ENCODE assay signal across 9 mouse cellular contexts in genomic region chr4:128839811-128840738, GRCm38 (mm10). TPM values are rescaled to one million over a fixed set of nuclear protein-coding genes. Genes with fewer than 3 reads are reported as not detected.
A peak's percentile ranks its signal among the peaks of the same experiment; 100 is the strongest.
DNase-seq lines count a peak whose midpoint lies in the region; ATAC-seq lines count a peak whose summit lies in the region.
"Had no signal": no experiment of that assay in that cellular context is flagged by ENCODE, and none has a peak within 500 bp of the region (broad histone marks: within the 10 kb centered on the region; RNA-seq: fewer than 3 reads in every experiment).

No protein-coding gene starts in this region.

- H3K4me1 ChIP-seq in forebrain, embryonic 11.5 days (replicated peaks; ENCODE audit: control insufficient read depth, insufficient read depth, low read length), result no peaks in the 10 kb centered on the region
- peaks cover 45% of the 10 kb centered on the region for H3K4me1 ChIP-seq in limb, embryonic 10.5 days
- 0 out of 2 replicates have a peak, but pooled peaks cover 2% of the 10 kb centered on the region for H3K4me1 ChIP-seq in midbrain, embryonic 11.5 days (ENCODE audit: control insufficient read depth, insufficient read depth, low read length)

- no peak for ATAC-seq in forebrain, embryonic 11.5 days (replicated peaks; ENCODE audit: low FRiP score)
- ATAC-seq in midbrain, embryonic 11.5 days (ENCODE audit: low FRiP score), result no peak
- ATAC-seq: Patski had no signal

- H3K27ac ChIP-seq in forebrain, embryonic 11.5 days (ENCODE audit: low read depth, low read length), result 0 out of 2 replicates have a peak overlapping the region, but pooled peaks have one; percentile 6
- peak overlapping the region; percentile 77 for H3K27ac ChIP-seq in limb, embryonic 10.5 days
- no peak overlapping the region for H3K27ac ChIP-seq in midbrain, embryonic 11.5 days (ENCODE audit: low read depth, low read length)

- DNase-seq in right cerebral cortex, adult 18-20 months, result peak; percentile 6
- DNase-seq in right cerebral cortex, postnatal 25 days, result no peak
- no peak for DNase-seq in forebrain, embryonic 11.5 days (ENCODE audit: low spot score)
- DNase-seq in heart, postnatal 36 days, result peak; percentile 13 to 37
- peak; percentile 49 for DNase-seq in limb, embryonic 10.5 days (ENCODE audit: low spot score)
- DNase-seq in midbrain, embryonic 11.5 days (ENCODE audit: low spot score, missing footprints), result peak; percentile 79
- peak; percentile 59 for DNase-seq in testis, postnatal 14 days (ENCODE audit: low spot score)
- DNase-seq in thymus, postnatal 14 days, result no peak

- H3K9me3 ChIP-seq in forebrain, embryonic 11.5 days (ENCODE audit: control insufficient read depth, low read length), result no peaks in the 10 kb centered on the region
- H3K9me3 ChIP-seq in limb, embryonic 10.5 days (replicated peaks), result no peaks in the 10 kb centered on the region
- no peaks in the 10 kb centered on the region for H3K9me3 ChIP-seq in midbrain, embryonic 11.5 days (ENCODE audit: control insufficient read depth, low read length)

- H3K4me3 ChIP-seq in forebrain, embryonic 11.5 days (ENCODE audit: low read depth, low read length), result no peak overlapping the region
- H3K4me3 ChIP-seq in limb, embryonic 10.5 days, result 0 out of 2 replicates have a peak overlapping the region, but pooled peaks have one; percentile 14
- H3K4me3 ChIP-seq in midbrain, embryonic 11.5 days (ENCODE audit: low read depth, low read length), result no peak overlapping the region

- no peaks in the 10 kb centered on the region for H3K27me3 ChIP-seq in forebrain, embryonic 11.5 days (ENCODE audit: control insufficient read depth, insufficient read depth, low read length)
- H3K27me3 ChIP-seq in limb, embryonic 10.5 days (ENCODE audit: low read depth, poor library complexity, severe bottlenecking), result no peaks in the 10 kb centered on the region
- H3K27me3 ChIP-seq in midbrain, embryonic 11.5 days (ENCODE audit: control insufficient read depth, insufficient read depth, low read length), result no peaks in the 10 kb centered on the region
- H3K27me3 ChIP-seq: Patski had no signal

- H3K4me2 ChIP-seq in forebrain, embryonic 11.5 days (ENCODE audit: low read depth, low read length, severe bottlenecking), result no peak overlapping the region
- no peak overlapping the region for H3K4me2 ChIP-seq in midbrain, embryonic 11.5 days

- 66% methylated on average over 16 of the region's 16 CpGs for WGBS in forebrain, embryonic 11.5 days
- WGBS in limb, embryonic 10.5 days, result 35% methylated on average over 16 of the region's 16 CpGs
- WGBS in midbrain, embryonic 11.5 days, result 63% methylated on average over 16 of the region's 16 CpGs

- H3K36me3 ChIP-seq in forebrain, embryonic 11.5 days (ENCODE audit: control insufficient read depth, insufficient read depth, low read length), result no peaks in the 10 kb centered on the region
- no peaks in the 10 kb centered on the region for H3K36me3 ChIP-seq in limb, embryonic 10.5 days
- no peaks in the 10 kb centered on the region for H3K36me3 ChIP-seq in midbrain, embryonic 11.5 days (ENCODE audit: control insufficient read depth, insufficient read depth, low read length)

- H3K9ac ChIP-seq in forebrain, embryonic 11.5 days (ENCODE audit: low read length), result no peak overlapping the region
- no peak overlapping the region for H3K9ac ChIP-seq in midbrain, embryonic 11.5 days (ENCODE audit: low read length)

- intact Hi-C loops in heart, postnatal 36 days (cut with DNase I), result no loop called here

RNA-seq across cellular contexts. Expression of gene Zfp362, which starts 34.2 kb away (rescaled TPM):
- 53.0 and 55.2 TPM in 2 replicates for polyA plus RNA-seq in forebrain, embryonic 11.5 days (2014; fragmentation: Nextera tagmentation; extraction: Ambion mirVana)
- 10 to 100 TPM; 12.5 to 14.3 TPM for total RNA-seq in heart, postnatal 36 days (2021)
- 41.4 and 48.6 TPM in 2 replicates for polyA plus RNA-seq in limb, embryonic 10.5 days (2016; fragmentation: Nextera tagmentation; extraction: Ambion mirVana)
- 30.1 and 31.7 TPM in 2 replicates for polyA plus RNA-seq in midbrain, embryonic 11.5 days (2014; fragmentation: Nextera tagmentation; extraction: Ambion mirVana)

RNA-seq across cellular contexts. Expression of gene Trim62, which starts 43.3 kb away (rescaled TPM):
- 9.4 and 11.0 TPM in 2 replicates for polyA plus RNA-seq in forebrain, embryonic 11.5 days (2014; fragmentation: Nextera tagmentation; extraction: Ambion mirVana)
- 1 to 10 TPM; 1.5 to 2.1 TPM for total RNA-seq in heart, postnatal 36 days (2021)
- 6.4 and 8.2 TPM in 2 replicates for polyA plus RNA-seq in limb, embryonic 10.5 days (2016; fragmentation: Nextera tagmentation; extraction: Ambion mirVana)
- 8.3 and 10.3 TPM in 2 replicates for polyA plus RNA-seq in midbrain, embryonic 11.5 days (2014; fragmentation: Nextera tagmentation; extraction: Ambion mirVana)

Comparison
In these comparisons a context has a peak if more than half of its experiments do, and no peak if none do; other contexts are left out.
1. DNase-seq: peak in right cerebral cortex, adult 18-20 months (single experiment), heart, postnatal 36 days (2 of 2), limb, embryonic 10.5 days (single experiment), midbrain, embryonic 11.5 days (single experiment) and testis, postnatal 14 days (single experiment); none in right cerebral cortex, postnatal 25 days (single experiment), forebrain, embryonic 11.5 days (single experiment) and thymus, postnatal 14 days (single experiment).